Mouse (Mus musculus) gastrocnemius, adult 18-20 months (tissue): Measurements from ENCODE around the gene Evpl. TPM values are rescaled to one million over a fixed set of nuclear protein-coding genes. Genes with fewer than 3 reads are reported as not detected.
"Not testable (repeated sequence)": the region's sequence is repeated elsewhere in the genome, so short reads cannot be mapped to it uniquely, and the experiment has no call there.

Source experiments
- DNase-seq: peaks from one replicate; pipeline ENCODE4 v3.0.0; 2021; ENCODE audit warnings: low spot score
- long read RNA-seq, 2 experiments: library from polyadenylated mRNA; stranded (forward); transcript quantifications; one replicate each; pipeline ENCODE4 v2.0.0; 2021
- total RNA-seq, 2 experiments: library from RNA; stranded (reverse); gene quantifications; 2 replicates each; pipeline ENCODE4 v1.2.3; 2021

Evpl gene
- total RNA-seq = under 1 TPM; 0.02 to 0.07 TPM
- long read RNA-seq, experiment 1 = 0 reads
- long read RNA-seq, experiment 2 = 0 reads

DNA sequence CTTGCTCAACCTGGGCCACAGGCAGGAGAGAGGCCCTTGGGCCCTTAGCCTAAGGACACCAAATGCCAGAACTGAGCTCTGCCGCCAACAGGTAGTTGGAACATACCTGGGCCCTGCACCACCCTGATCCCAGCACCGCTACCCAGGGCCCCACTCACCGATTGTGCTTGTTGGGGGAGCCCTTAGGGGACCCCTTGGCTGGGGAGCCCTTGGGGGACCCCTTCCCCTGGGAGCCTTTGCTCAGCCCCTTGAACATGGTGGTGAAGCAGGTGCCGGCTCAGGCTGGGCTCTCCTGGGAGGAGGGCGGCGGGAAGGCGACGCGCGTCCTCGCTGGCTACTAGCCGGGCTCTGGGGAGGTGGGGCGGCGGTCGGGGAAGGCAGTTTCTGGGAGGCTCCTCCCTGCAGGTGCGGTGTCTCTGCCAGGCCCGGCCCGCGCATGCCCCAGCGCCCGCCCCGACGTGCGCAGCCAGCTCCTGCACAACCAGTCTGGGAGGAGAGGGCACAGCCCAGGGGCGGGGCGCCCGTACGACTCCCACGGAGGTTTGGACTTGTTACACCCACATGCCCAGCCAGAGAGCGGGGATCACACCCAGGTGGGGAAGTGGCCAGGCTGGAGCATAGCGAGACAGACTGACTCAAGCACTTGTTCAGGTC, at the start of gene Evpl:
Gene Evpl, minus strand, starts transcription at position 336 of the 654 bp plus-strand sequence.
- no peak for DNase-seq

DNA sequence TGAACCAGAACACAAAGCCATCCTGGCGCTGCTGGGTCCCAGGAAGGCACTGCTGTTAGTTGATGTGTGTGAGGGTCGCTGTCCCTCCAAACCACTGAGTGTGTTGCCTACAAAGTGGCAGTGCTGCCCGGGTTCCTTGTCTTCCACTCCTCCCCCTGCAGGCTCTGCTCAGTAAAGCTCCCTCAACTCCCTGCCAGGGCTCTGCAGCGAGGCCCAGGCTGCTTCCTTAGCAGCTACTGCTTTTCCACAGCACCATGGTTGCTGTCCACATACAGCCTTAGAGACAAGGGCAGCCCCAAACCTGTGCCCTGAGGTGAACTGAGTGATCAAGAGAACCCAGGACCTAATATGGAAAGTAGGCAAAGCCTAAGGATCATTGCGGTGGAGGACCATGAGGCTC, 49.5 kb upstream of the Evpl start:
- no peak for DNase-seq

- DNase-seq = peak; percentile 24
These were observed 47.9 kb upstream of the Evpl start for GRCm38 (mm10) chr11:116285770-116286191.

DNA sequence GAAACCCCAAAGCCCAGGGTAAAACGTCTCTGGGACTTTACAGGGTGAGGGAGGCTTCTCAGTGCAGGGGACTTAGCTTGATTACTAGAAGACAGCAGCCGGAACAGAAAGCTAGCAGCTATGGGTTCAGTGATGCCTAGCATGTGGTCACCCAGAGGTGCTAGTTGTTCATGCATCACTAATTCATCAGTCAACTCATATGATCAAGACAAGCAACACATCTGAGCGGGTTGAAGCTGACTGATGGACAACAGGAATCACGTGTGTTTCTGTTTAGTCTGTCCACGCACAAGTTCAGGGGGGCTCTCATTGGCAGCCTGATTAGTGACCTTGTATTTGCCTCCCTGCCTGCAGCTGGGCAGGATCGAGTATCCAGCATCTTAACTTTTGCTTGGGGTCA, 46.1 kb upstream of the Evpl start:
- no peak for DNase-seq

DNA sequence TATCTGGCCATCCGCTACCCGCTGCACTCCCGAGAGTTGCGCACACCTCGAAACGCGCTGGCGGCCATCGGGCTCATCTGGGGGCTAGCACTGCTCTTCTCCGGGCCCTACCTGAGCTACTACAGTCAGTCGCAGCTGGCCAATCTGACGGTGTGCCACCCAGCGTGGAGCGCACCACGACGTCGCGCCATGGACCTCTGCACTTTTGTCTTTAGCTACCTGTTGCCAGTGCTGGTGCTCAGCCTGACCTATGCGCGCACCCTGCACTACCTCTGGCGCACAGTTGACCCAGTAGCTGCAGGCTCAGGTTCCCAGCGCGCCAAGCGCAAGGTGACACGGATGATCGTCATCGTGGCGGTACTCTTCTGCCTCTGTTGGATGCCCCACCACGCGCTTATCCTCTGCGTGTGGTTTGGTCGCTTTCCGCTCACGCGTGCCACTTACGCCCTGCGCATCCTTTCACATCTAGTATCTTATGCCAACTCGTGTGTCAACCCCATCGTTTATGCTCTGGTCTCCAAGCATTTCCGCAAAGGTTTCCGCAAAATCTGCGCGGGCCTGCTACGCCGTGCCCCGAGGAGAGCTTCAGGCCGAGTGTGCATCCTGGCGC, 45.1 kb upstream of the Evpl start:
- no peak for DNase-seq

DNA sequence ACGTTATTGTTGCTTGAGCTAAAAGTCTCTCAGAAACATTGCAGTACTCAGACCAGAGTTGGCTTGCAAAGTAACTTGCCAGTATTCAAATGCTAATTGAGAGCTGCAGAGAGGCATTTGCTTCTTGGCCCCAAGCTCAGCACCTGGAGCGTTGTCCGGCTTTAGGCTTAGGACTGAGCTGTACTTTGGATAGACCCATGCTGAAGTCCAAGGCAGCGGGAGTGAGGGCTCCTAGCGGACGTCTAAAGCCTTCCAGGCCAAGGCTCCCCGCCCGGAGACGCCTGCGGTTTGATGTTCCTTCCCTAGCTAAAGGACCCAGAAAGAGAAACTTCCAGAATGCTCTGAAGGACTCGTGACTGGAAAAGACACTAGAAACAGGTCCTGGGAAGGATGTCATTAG, 44.2 kb upstream of the Evpl start:
- DNase-seq = no peak

- DNase-seq = no peak
These were observed 43.8 kb upstream of the Evpl start for GRCm38 (mm10) chr11:116281671-116282070.

- DNase-seq = no peak
These were observed 43.1 kb upstream of the Evpl start, which contains the start of gene Galr2 for GRCm38 (mm10) chr11:116280751-116281663. Galr2 (plus strand) TSS chr11:116280939.

DNA sequence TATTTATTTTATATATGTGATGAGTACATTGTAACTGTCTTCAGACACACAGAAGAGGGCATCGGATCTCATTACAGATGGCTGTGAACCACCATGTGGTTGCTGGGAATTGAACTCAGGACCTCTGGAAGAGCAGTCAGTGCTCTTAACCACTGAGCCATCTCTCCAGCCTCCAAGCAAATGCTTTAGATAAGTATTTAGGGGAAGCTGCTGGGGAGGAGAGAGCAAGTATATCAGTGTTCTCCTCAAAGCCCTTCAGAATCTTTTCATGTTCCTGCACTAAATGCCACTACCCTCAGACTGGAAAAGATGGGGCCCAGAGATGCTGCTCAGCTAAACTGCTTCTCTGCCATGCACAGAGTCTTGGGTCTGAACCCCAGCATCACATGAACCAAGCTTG, 39.3 kb upstream of the Evpl start:
- DNase-seq = not testable (repeated sequence)

- peak; percentile 93 for DNase-seq
These were observed 36.3 kb upstream of the Evpl start, which contains the start of gene Srp68 for GRCm38 (mm10) chr11:116274045-116274666. Srp68 (minus strand) TSS chr11:116274217.

DNA sequence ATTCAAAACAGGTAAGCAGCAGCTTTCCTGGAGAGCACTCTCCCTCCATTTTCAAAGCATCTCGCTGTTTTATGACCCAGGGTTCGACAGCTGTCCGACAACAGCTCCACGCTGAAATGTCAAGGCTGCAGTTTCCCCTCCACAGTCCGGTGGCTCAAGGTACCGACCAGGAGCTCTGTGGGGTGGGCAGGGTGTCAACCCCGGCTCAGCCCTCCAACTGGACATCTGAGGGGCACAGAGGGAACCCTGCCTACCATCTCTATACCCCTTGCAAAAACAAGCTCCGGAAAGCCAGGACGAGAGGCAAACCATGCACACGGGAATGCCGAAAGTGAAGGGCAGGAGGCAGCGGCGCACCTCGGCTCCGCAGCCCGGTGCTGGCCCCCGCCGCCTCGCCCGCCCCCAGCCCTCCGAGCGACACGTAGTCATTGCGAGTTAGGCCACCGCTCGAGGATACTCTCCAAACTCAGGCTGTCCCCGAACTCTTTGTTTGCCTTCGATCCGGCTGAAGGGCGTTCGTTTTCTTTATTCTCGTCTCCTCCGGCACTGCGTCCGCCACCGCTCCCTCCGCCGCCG, 35.7 kb upstream of the Evpl start:
- no peak for DNase-seq

DNA sequence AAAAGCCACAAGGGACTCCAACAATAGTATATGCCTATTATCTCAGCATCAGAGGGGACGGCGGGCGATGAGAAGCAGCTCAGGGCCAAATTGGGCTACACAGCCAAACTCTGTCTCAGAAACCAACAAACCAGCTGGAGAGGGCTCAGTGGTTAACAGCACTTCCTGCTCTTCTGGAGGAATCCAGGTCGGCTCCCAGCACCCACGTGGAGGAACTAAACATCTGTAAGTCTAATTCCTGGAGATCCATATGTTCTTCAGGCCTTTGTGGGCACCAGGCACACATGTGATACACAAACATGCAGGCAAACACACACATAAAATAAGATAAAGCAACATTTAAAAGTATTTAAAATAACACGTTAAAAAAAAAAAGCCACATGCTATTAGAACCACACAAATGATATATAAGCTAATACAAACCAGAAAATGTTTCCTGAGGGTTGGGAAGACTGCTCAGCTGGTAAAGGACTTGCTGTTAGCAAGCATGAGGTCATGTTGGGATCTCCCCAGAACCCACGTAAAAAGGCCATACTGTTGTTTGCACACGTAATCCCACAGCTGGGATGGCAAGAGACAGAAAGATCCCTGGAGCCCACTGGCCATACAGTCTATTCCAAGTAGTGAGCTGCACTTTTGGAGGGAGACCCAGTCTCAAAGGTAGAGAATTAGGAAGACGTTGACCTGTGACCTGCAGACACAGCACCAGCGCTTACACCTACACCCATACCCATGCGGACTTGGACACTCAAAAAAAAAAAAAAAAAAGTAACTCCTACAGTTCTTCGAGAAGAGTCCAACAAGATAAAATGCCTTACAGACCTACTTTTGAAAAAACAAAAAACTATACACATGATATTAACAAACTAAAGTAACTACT, 35.0 kb upstream of the Evpl start:
- no peak for DNase-seq

GRCm38 (mm10) chr11:116269560-116269959, 31.7 kb upstream of the Evpl start:
- DNase-seq = no peak

DNA sequence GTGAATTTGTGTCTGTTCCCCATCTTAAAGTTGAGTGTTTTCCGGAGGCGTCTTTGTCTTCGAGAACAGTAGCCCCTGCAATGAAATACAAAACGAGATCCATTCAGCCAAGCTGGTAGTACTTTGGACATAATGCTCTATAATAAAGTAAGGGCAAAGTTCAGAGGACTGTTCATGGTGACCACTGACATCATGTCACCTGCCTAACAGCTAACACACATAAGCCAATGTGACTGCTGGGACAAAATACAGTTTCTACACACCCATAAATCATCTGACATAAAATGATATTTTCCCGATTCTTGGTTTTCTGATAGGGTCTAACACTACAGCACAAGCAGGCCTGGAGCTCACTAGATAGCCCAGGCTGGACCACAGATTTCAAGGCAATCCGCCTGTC, 30.4 kb upstream of the Evpl start:
- no peak for DNase-seq

GRCm38 (mm10) chr11:116267637-116268036, 29.8 kb upstream of the Evpl start:
- DNase-seq = no peak

GRCm38 (mm10) chr11:116265850-116266249, 28.0 kb upstream of the Evpl start:
- no peak for DNase-seq

- peak; percentile 58 for DNase-seq
These were observed 27.5 kb upstream of the Evpl start for GRCm38 (mm10) chr11:116265352-116265751.

DNA sequence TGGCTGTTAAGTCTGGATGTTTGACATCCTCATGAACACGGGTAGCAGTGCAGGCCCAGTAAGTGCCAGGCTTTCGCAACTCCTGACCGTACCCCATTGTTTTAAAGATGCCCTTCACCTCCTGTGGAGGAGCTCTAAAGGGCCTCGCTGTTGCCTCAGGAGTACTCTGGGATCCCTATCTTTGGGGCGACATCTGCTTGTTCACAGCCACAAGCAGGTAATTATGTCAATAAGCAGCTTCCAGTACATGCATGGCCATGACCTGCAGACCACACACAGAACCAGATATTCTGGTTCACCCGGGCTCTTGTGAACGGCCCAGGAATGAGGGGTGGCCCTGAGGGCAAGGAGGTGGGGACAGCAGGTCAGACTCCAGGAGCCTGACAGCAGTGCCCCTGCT, 22.4 kb upstream of the Evpl start:
- no peak for DNase-seq

DNA sequence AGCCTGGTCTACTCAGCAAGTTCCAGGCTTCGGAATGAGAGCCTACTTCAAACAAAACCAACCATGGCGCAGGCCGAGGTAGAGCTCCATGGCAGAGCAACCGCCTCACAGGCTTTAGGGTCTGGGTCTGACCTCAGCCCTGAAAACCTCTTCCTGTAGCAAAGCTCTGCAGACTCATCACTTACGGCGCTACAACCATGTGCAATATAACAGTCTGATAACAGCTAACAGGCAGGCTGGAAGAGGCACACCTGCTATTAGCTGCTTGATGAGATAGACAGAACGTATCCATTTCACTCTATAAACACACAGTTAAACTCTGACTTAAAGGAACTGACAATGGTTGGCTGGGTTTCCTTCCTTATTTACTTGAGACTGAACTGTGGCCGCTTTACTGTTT, 21.6 kb upstream of the Evpl start:
- no peak for DNase-seq

GRCm38 (mm10) chr11:116255982-116256675, 18.3 kb upstream of the Evpl start:
- DNase-seq = no peak
